Mouse (Mus musculus) neural tube, embryonic 10.5 days (tissue): Measurements from ENCODE around the gene Gpr150.

Source experiments
- DNase-seq: peaks from one replicate; pipeline ENCODE4 v3.0.0-alpha.2; 2017; ENCODE audit warnings: low spot score; ENCODE audit errors: extremely low spot score

Gpr150 gene

GRCm38 (mm10) chr13:76056896-76057266, at the start of gene Gpr150:
Gene Gpr150, minus strand, starts transcription at chr13:76056996.
- DNase-seq, result no peak

DNA sequence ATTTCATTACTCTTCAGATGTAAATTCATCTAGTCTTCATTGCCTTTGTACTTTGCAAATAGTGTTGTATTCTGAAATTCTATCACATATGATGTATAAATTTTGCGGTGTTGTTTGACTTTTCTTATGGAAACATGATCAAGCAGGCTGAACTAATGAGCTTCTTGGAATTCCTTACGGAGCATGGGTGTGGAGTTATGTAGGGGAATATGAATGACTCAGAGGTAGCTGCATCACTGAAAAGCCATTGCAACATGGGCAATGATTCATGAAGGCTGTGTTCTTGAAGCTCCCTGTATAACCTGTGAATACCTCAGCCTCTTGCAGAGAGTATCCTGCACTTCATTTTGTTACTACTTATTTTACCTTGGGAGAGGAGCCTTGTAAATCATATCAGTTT, 45.2 kb upstream of the Gpr150 start:
- no peak for DNase-seq

DNA sequence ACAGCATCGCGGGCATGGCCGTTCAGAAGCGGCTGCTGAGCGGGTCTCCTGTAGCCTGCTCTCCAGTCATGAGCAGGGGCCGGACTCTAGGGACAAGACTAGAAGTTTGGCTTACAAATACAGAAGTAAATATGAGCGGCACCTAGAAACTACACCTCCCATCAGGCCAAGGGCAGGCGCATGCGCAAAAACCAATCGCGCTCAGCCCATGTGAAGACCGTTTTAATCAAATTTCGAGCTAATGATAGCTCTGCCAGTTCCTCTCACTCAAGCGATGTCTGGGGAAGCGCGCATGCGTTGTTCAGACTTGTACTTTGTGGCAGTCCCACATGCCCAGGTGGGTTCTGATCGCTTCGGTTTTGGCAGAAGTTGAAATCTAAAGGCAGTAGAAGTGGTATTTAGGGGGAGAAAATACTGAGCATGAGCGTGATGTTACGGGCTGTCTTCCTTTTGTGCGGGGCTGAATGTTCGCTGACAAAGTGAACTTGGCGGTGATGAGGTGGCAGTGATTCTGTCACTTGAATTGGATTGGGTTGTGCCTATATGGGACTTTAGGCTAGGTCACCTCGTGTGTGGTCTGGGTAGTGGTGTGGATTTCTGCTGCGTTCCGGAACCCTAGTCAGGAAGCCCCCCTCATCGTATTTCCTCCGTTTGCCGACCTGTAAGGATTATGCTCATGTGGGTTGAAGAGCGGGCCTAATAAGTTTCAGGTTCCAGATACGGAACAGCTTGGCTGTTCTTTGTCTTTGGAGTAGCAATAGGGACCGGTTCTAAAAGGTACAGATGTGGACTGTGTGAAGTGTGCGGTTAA, 41.9 kb upstream of the Gpr150 start, which contains the start of the genes Arsk and Ttc37:
Arsk (minus strand) TSS at position 168 of the 811 bp plus-strand sequence.
Ttc37 (plus strand) TSS at position 242 of the 811 bp plus-strand sequence.
- DNase-seq, result peak; percentile 92

DNA sequence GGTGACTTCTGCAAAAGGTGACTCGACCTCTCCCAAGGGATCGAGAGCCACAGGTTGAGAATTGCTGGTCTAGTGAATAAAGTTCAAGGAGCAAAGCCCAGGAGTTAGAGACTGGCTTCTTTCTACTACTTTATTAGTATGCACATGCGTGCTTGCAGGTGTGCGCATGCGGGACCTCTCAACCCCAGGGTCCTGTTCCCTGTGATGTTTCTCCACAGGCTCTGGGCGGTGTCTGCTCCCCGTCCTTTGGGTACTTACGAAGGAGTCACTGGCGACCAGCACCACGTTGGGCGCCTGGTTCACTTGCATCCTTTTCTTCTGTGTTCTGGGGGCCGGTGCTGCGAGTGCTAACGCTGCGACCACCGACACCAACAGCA, 41.3 kb upstream of the Gpr150 start:
- DNase-seq, result no peak

DNA sequence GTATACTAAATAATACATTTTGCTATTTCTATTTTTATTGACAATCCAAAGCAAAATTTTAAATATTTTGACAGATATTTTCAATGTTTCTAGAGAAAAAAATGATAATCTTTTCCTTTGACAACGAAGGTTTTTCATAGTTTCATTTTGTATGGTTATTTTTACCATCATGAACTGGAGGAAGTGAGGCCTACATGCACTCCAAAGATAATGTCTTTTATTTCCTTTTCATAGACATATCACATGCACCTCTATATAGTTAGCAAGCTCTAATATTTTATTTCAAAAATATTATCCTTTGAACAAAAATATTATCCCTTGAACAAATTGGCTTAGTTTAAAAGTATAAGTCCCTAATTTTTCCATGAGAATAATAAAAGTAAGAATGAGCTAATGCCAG, 17.5 kb upstream of the Gpr150 start:
- no peak for DNase-seq

DNA sequence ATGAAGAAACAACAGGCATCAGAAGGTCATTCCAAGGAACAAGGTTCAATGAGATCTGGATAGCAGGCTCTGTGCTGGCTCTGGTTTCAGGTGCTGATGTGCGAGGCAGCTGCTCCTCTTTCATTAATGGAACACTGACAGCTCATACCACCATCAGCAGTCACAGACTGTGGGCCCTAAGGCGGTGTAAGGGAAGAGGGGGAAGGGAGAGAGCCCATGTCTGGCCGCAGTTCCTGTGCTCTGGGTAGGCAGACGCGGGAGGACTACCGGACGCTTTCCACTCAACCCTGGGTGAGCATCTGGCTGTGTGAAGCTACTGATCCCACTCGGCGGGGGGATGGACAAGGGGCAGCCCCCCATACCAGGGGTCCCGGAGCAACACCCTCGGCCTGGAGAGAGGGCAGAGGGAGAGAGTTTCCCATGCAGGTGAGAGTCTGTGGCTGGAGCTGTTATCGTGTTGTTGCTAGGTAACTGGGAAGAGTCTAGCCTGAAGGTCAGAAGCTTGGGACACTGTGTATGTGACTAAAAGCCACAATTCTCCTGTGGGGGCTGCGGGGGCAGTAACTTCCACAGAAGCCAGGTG, 7.7 kb upstream of the Gpr150 start:
- no peak for DNase-seq

GRCm38 (mm10) chr13:76063548-76063947, 6.8 kb upstream of the Gpr150 start:
- no peak for DNase-seq

GRCm38 (mm10) chr13:76062569-76062968, 5.8 kb upstream of the Gpr150 start:
- DNase-seq, result no peak

GRCm38 (mm10) chr13:76062126-76062525, 5.3 kb upstream of the Gpr150 start:
- DNase-seq, result no peak

DNA sequence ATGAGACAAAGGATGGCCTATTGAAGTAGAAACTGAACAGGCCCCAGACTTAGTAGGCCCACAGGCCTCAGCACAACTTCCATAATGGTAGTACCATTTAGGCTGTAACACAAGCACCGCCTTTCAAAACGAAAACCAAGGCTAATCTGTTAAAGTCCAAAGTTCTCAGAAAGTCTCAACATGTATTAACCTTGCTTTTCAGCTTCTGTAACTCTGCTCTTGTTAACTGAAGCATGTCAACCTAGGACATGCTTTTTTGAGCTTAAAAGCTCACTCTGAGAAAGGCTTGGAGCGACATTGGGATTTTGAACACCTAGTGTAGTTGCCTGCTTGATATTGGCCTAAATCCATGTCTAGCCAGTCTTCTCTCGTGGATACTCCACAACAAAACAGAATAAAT, 2.8 kb upstream of the Gpr150 start:
- no peak for DNase-seq

GRCm38 (mm10) chr13:76057267-76058069, 672 bp upstream of the Gpr150 start:
- DNase-seq, result no peak

DNA sequence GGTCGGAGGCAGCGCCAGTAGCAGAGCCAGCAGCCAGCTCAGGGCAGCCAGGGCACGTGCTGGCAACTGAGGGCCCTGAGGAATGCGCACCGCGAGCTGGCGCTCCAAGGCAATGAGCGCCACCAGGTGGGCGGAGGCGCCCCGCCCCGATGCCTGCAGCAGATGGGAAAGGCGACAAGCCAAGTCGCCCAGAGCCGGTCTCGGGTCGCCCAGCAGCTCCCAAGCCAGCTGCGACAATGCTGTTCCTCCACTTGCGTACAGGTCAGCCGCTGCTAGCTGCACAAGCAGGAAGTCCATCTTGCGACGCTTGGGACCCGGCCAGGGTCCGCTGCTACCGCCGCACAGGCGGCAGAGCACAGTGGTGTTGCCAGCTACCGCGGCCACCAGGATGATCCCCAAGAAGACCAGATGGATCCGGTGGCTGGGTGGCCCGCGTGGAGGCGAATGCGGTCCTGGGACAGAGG, 503 bp downstream of the Gpr150 start:
- DNase-seq, result peak; percentile 77

- DNase-seq, result peak; percentile 63
Observed at GRCm38 (mm10) chr13:76055391-76056232, 1.2 kb downstream of the Gpr150 start.

DNA sequence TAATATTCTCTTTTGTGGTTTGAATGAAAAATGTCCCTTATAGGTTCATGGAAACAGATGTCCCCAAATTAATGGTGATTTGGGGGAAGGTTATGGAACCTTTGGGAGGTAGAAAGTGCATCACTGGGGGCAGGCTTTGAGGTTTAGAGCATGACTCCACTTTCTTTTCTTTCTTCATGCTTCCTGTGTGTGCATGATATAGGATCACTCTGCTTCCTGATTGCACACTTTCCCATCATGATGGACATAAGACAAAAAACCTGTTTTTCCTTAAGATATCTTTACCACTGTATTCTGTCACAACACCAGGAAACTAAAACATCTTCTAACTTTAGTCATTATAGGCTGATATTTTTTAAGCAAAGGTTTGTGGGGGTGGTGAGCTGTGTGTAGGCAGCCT, 11.8 kb downstream of the Gpr150 start:
- no peak for DNase-seq

DNA sequence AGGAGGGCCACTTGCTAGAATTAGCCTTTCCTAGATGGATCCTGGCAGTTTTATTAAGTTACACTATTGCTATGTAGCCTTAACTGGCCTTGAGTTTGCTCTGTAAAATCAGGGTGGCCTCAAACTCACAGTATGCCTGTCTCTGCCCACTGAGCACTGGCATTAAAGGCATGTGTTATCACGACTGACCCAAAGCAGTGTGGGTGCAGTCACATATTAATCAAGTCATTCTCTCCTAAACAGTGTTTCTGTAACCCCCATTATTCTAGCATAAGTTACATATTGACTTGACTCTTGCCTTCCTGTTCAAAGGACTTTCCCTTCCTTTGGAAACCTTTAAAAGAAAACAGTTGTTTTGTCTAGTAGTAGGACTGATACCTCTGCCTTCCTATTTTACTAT, 14.3 kb downstream of the Gpr150 start:
- DNase-seq, result no peak

DNA sequence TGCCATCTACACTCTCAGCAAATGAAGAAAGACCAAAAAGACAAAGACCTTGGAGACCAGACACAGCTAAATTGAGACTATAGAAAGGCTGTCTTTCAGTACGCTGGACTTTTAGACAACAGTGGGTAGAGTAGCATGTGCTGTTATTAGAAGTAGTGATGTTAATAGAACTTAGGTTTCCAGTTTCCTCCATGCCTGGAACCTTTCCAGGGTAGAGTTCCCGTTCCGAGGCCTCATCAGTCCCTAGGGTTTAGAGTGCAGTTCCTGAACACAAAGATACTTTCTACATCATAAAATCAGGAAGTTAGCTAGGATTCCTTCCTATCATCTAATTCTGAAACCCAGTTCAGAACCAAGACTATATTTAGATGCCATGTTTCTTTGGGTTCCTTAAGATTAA, 32.2 kb downstream of the Gpr150 start:
- no peak for DNase-seq

DNA sequence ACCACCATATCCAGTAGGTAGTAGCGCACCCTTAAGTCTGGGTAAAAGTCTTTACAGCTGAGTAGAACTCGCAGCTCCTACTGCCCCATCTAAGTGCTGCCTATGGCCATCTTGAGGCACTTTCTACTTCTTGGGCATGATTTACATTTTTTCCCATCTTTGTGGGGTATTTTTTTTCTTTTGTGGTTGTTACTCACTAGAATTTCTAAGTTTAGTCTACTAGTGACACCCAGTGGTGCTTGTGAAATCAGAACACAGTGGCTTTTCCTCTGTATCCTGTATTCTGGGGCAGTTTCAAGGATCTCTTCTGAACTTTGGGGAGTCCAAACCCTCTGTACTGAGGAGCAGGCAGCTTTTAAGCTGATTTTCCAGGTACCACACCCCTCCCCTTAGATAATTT, 35.0 kb downstream of the Gpr150 start:
- DNase-seq, result no peak

DNA sequence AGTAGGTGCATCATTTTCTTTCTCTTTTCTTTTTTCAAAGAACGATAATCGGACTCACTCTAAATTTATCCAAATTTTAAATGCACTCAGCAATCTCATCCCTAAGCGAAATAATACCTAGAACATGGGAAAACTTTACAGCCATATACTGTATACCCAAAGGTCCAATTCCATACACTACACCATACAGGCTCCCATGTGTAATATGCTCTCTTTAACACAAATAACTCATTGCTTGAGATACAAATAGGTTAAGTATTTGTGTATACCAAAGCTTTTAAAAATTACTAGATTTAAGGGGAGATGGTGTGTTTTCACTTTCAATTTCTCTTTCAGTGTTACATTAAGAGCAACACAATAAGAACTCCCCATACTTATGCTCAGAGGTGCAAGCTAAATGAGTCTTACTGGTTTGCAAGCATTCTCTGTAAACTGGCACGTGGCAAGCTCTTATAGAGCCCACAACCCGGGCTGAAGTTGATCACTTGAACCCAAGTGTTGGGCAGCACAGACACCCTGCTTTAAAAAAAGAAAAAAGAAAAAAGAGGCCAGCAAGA, 37.9 kb downstream of the Gpr150 start:
- no peak for DNase-seq

GRCm38 (mm10) chr13:76017974-76018843, 38.6 kb downstream of the Gpr150 start, which contains the start of gene Rfesd:
Gene Rfesd, minus strand, starts transcription at chr13:76018719.
- DNase-seq, result peak; percentile 96

DNA sequence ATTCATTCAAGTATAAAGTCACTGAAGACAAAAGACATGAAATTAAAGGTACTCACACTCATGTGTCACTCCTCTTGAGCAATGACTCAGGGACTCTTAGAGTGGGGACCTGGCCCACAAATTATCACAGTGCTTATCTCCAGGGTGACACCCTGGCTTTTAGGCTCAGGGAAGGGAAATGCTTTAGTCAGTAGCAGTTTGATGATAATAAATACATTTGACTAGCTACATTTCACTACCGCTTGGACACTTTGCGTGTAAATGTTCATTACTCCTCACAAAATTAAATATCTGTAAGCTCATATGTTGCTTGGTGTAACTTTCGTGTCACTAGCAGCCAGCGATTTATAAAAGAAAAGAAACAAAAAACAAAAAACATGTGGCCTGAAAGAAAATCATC, 39.3 kb downstream of the Gpr150 start:
- DNase-seq, result no peak
